Comparison of ENCODE assay signal across 9 mouse cellular contexts in genomic region chr3:115766153-115766552, GRCm38 (mm10). TPM values are rescaled to one million over a fixed set of nuclear protein-coding genes. Genes with fewer than 3 reads are reported as not detected.
DNase-seq lines count a peak whose midpoint lies in the region; ATAC-seq and TF ChIP-seq lines count a peak whose summit lies in the region.
"Had no signal": no experiment of that assay in that cellular context is flagged by ENCODE, and none has a peak within 500 bp of the region (broad histone marks: within the 10 kb centered on the region; RNA-seq: fewer than 3 reads in every experiment).

No protein-coding gene starts in this region.

- peaks cover 5% of the 10 kb centered on the region; the same call in 1 of the 2 replicates for H3K4me1 ChIP-seq in lung, adult 2 months (ENCODE audit: control insufficient read depth, insufficient read depth, low read length)
- no peaks in the 10 kb centered on the region for H3K4me1 ChIP-seq in midbrain, postnatal 0 days (ENCODE audit: insufficient read depth, low read length)

- peak overlapping the region; percentile 42 for H3K4me3 ChIP-seq in lung, adult 2 months (replicated peaks; ENCODE audit: extremely low read depth, low read depth, low read length)
- no peak overlapping the region for H3K4me3 ChIP-seq in midbrain, postnatal 0 days (ENCODE audit: low read depth, low read length)

- intact Hi-C loops in heart, postnatal 36 days (cut with DNase I) = loop anchor here (5.0 kb wide), 1 partner anchor 104 kb away; no protein-coding TSS in a partner anchor

- H3K9me3 ChIP-seq in midbrain, postnatal 0 days (ENCODE audit: low read length) = no peaks in the 10 kb centered on the region

- peak; percentile 65; the same call in 1 of the 2 replicates for TF ChIP-seq POLR2A in lung, adult 2 months (IDR thresholded peaks at IDR 0.05; ENCODE audit: borderline replicate concordance, extremely low read depth, low read depth, low read length)

- ATAC-seq in midbrain, postnatal 0 days (ENCODE audit: low FRiP score) = no peak

- 23% methylated on average over 8 of the region's 8 CpGs for WGBS in lung, adult 2 months
- WGBS in midbrain, postnatal 0 days = 84% methylated on average over 8 of the region's 8 CpGs

- H3K27me3 ChIP-seq in midbrain, postnatal 0 days (ENCODE audit: insufficient read depth, low read length) = no peaks in the 10 kb centered on the region

- H3K36me3 ChIP-seq in midbrain, postnatal 0 days (ENCODE audit: insufficient read depth, low read length) = no peaks in the 10 kb centered on the region

- no peak for TF ChIP-seq CTCF in lung, adult 2 months (IDR thresholded peaks at IDR 0.05; ENCODE audit: insufficient read depth, low read length)
- no peak for TF ChIP-seq CTCF in midbrain, postnatal 0 days (IDR thresholded peaks at IDR 0.05)

- H3K27ac ChIP-seq in midbrain, postnatal 0 days (ENCODE audit: low read depth, low read length) = no peak overlapping the region; the same call in 1 of the 2 replicates

- no peak overlapping the region for H3K4me2 ChIP-seq in midbrain, postnatal 0 days (ENCODE audit: low read depth, low read length, poor library complexity, severe bottlenecking)

- H3K9ac ChIP-seq in midbrain, postnatal 0 days (replicated peaks; ENCODE audit: low read length, poor library complexity, severe bottlenecking) = no peak overlapping the region

- DNase-seq in adrenal gland, adult 8-10 months = peak; percentile 37
- no peak for DNase-seq in adrenal gland, postnatal 4 days (ENCODE audit: low spot score in 2 of 2)
- DNase-seq in adrenal gland, postnatal 36 days = peak; percentile 30 to 45
- peak; percentile 58 to 61 for DNase-seq in heart, postnatal 36 days
- no peak for DNase-seq in lung, adult 2 months
- DNase-seq in urinary bladder, postnatal 14 days (ENCODE audit: low spot score) = no peak
- DNase-seq in midbrain, postnatal 0 days (ENCODE audit: low spot score) = no peak
- no peak for DNase-seq in layer of hippocampus, postnatal 14 days (ENCODE audit: low spot score in 2 of 2)
- DNase-seq: thymus, postnatal 4 days had no signal

RNA-seq across cellular contexts. Expression of gene S1pr1, which starts 51.3 kb away (rescaled TPM):
- 10 to 100 TPM; 14.7 to 17.5 (median 15.3) TPM for total RNA-seq in adrenal gland, adult 8-10 months (2022)
- 10 to 100 TPM; 25.4 to 25.8 TPM for total RNA-seq in adrenal gland, postnatal 4 days (2021)
- total RNA-seq in adrenal gland, postnatal 36 days (2021) = 10 to 100 TPM; 17.1 to 31.2 TPM
- 10 to 100 TPM; 48.3 to 50.2 TPM for total RNA-seq in heart, postnatal 36 days (2021)
- 230 and 289 TPM in 2 replicates for polyA plus RNA-seq in lung, adult 2 months (2012; rRNA removed)
- 42.1 and 56.7 TPM in 2 replicates for total RNA-seq in midbrain, postnatal 0 days (2014; rRNA removed)
- 32.9 and 34.2 TPM in 2 replicates for polyA plus RNA-seq in midbrain, postnatal 0 days (2015; fragmentation: Nextera tagmentation; extraction: Ambion mirVana)
- 10 to 100 TPM; 78.1 to 83.8 TPM for total RNA-seq in layer of hippocampus, postnatal 14 days (2021)

Comparison
In these comparisons a context has a peak if more than half of its experiments do, and no peak if none do; other contexts are left out.
1. DNase-seq: peak in adrenal gland, adult 8-10 months (single experiment), adrenal gland, postnatal 36 days (2 of 2) and heart, postnatal 36 days (2 of 2); none in adrenal gland, postnatal 4 days (0 of 2), lung, adult 2 months (single experiment), urinary bladder, postnatal 14 days (single experiment), midbrain, postnatal 0 days (single experiment) and layer of hippocampus, postnatal 14 days (0 of 2).